Mouse (Mus musculus): ENCODE results near the gene Shb. TPM values are rescaled to one million over a fixed set of nuclear protein-coding genes. Genes with fewer than 3 reads are reported as not detected.

Shb gene
- polyA plus RNA-seq, 1 experiment from 2014 or later, result 13.6 TPM

GRCm38 (mm10) chr4:45489141-45490035, 42.9 kb downstream of the Shb start:
- H3K27me3 ChIP-seq, result peaks cover 20% of the 10 kb centered on the region; the same call in 1 of the 2 replicates
- H3K9me3 ChIP-seq, result no peaks in the 10 kb centered on the region
- peaks cover 70% of the 10 kb centered on the region for H3K4me1 ChIP-seq
- peak; percentile 14; the same call in 1 of the 2 replicates for ATAC-seq (ENCODE audit: low FRiP score)
- 26% methylated on average over 18 of the region's 18 CpGs for WGBS
- H3K36me3 ChIP-seq (replicated peaks), result 0 out of 2 replicates have a peak, but pooled peaks cover 6% of the 10 kb centered on the region
- peak overlapping the region; percentile 27 for H3K4me2 ChIP-seq
- H3K4me3 ChIP-seq (replicated peaks), result no peak overlapping the region
- H3K9ac ChIP-seq, result no peak overlapping the region
- peak overlapping the region; percentile 86 for H3K27ac ChIP-seq

GRCm38 (mm10) chr4:45487681-45488081, 44.6 kb downstream of the Shb start:
- peaks cover 12% of the 10 kb centered on the region; the same call in 1 of the 2 replicates for H3K27me3 ChIP-seq
- no peak overlapping the region for H3K9ac ChIP-seq
- ATAC-seq (ENCODE audit: low FRiP score), result no peak
- H3K27ac ChIP-seq, result no peak overlapping the region
- no peaks in the 10 kb centered on the region for H3K9me3 ChIP-seq
- H3K4me1 ChIP-seq, result peaks cover 67% of the 10 kb centered on the region
- WGBS, result 43% methylated on average over 6 of the region's 6 CpGs
- H3K4me2 ChIP-seq, result no peak overlapping the region
- 0 out of 2 replicates have a peak, but pooled peaks cover 6% of the 10 kb centered on the region for H3K36me3 ChIP-seq (replicated peaks)
- H3K4me3 ChIP-seq (replicated peaks), result no peak overlapping the region

GRCm38 (mm10) chr4:45485024-45485423, 47.2 kb downstream of the Shb start:
- no peak overlapping the region for H3K4me3 ChIP-seq (replicated peaks)
- peaks cover 41% of the 10 kb centered on the region for H3K4me1 ChIP-seq
- no peaks in the 10 kb centered on the region for H3K9me3 ChIP-seq
- WGBS, result 77% methylated on average over 5 of the region's 5 CpGs
- H3K27me3 ChIP-seq, result no peaks in the 10 kb centered on the region; the same call in 1 of the 2 replicates
- H3K4me2 ChIP-seq, result no peak overlapping the region
- 0 out of 2 replicates have a peak, but pooled peaks cover 6% of the 10 kb centered on the region for H3K36me3 ChIP-seq (replicated peaks)
- no peak overlapping the region for H3K27ac ChIP-seq
- no peak overlapping the region for H3K9ac ChIP-seq
- ATAC-seq (ENCODE audit: low FRiP score), result no peak

- Histone ChIP-seq H3K27ac (no peak overlapping the region), H3K36me3 (replicated peaks) (0 out of 2 replicates have a peak, but pooled peaks cover 6% of the 10 kb centered on the region), H3K4me3 (replicated peaks) (no peak overlapping the region), H3K9me3 (no peaks in the 10 kb centered on the region), H3K4me1 (peaks cover 38% of the 10 kb centered on the region), H3K9ac (peak overlapping the region; percentile 36; the same call in 1 of the 2 replicates), H3K4me2 (no peak overlapping the region), H3K27me3 (no peaks in the 10 kb centered on the region)
- ATAC-seq (ENCODE audit: low FRiP score), result no peak
- 55% methylated on average over 8 of the region's 8 CpGs for WGBS
Measured at GRCm38 (mm10) chr4:45483271-45484245, 48.7 kb downstream of the Shb start.

GRCm38 (mm10) chr4:45482271-45482670, 50.0 kb downstream of the Shb start:
- Histone ChIP-seq H3K9ac (no peak overlapping the region), H3K4me1 (peaks cover 44% of the 10 kb centered on the region), H3K27me3 (no peaks in the 10 kb centered on the region), H3K27ac (no peak overlapping the region), H3K9me3 (no peaks in the 10 kb centered on the region), H3K4me3 (replicated peaks) (no peak overlapping the region), H3K36me3 (replicated peaks) (0 out of 2 replicates have a peak, but pooled peaks cover under 1% of the 10 kb centered on the region), H3K4me2 (no peak overlapping the region)
- 92% methylated on average over 13 of the region's 13 CpGs for WGBS
- ATAC-seq (ENCODE audit: low FRiP score), result no peak

GRCm38 (mm10) chr4:45481431-45481830, 50.8 kb downstream of the Shb start:
- no peaks in the 10 kb centered on the region for H3K27me3 ChIP-seq
- no peak for ATAC-seq (ENCODE audit: low FRiP score)
- H3K4me1 ChIP-seq, result peaks cover 51% of the 10 kb centered on the region
- H3K36me3 ChIP-seq (replicated peaks), result no peaks in the 10 kb centered on the region
- no peak overlapping the region for H3K4me3 ChIP-seq (replicated peaks)
- H3K9me3 ChIP-seq, result no peaks in the 10 kb centered on the region
- H3K9ac ChIP-seq, result no peak overlapping the region
- H3K27ac ChIP-seq, result no peak overlapping the region
- 89% methylated on average over 5 of the region's 5 CpGs for WGBS
- no peak overlapping the region for H3K4me2 ChIP-seq

- WGBS, result 70% methylated on average over 3 of the region's 3 CpGs
- Histone ChIP-seq H3K27me3 (no peaks in the 10 kb centered on the region), H3K4me3 (replicated peaks) (no peak overlapping the region), H3K4me2 (no peak overlapping the region), H3K9me3 (no peaks in the 10 kb centered on the region), H3K4me1 (peaks cover 60% of the 10 kb centered on the region), H3K27ac (no peak overlapping the region), H3K9ac (no peak overlapping the region), H3K36me3 (replicated peaks) (no peaks in the 10 kb centered on the region)
- no peak for ATAC-seq (ENCODE audit: low FRiP score)
Measured at GRCm38 (mm10) chr4:45480595-45480994, 51.7 kb downstream of the Shb start.

GRCm38 (mm10) chr4:45479433-45479832, 52.8 kb downstream of the Shb start:
- no peak overlapping the region for H3K4me2 ChIP-seq
- 79% methylated on average over 10 of the region's 10 CpGs for whole genome bisulfite sequencing
- peaks cover 59% of the 10 kb centered on the region for H3K4me1 ChIP-seq
- no peak overlapping the region for H3K9ac ChIP-seq
- H3K27me3 ChIP-seq, result no peaks in the 10 kb centered on the region
- no peak for ATAC-seq (ENCODE audit: low FRiP score)
- H3K4me3 ChIP-seq (replicated peaks), result no peak overlapping the region
- H3K27ac ChIP-seq, result no peak overlapping the region
- H3K36me3 ChIP-seq (replicated peaks), result no peaks in the 10 kb centered on the region
- no peaks in the 10 kb centered on the region for H3K9me3 ChIP-seq

GRCm38 (mm10) chr4:45478178-45478577, 54.1 kb downstream of the Shb start:
- H3K27ac ChIP-seq, result peak overlapping the region; percentile 48
- no peak overlapping the region; the same call in 1 of the 2 replicates for H3K4me2 ChIP-seq
- H3K9me3 ChIP-seq, result no peaks in the 10 kb centered on the region
- H3K4me3 ChIP-seq (replicated peaks), result no peak overlapping the region
- WGBS, result 22% methylated on average over 7 of the region's 7 CpGs
- no peaks in the 10 kb centered on the region for H3K36me3 ChIP-seq (replicated peaks)
- H3K27me3 ChIP-seq, result no peaks in the 10 kb centered on the region
- no peak overlapping the region for H3K9ac ChIP-seq
- ATAC-seq (ENCODE audit: low FRiP score), result peak; percentile 68
- peaks cover 61% of the 10 kb centered on the region for H3K4me1 ChIP-seq

GRCm38 (mm10) chr4:45477047-45477446, 55.2 kb downstream of the Shb start:
- Histone ChIP-seq H3K27ac (no peak overlapping the region), H3K36me3 (replicated peaks) (no peaks in the 10 kb centered on the region), H3K4me1 (peaks cover 69% of the 10 kb centered on the region), H3K4me3 (replicated peaks) (no peak overlapping the region), H3K4me2 (no peak overlapping the region), H3K9me3 (no peaks in the 10 kb centered on the region), H3K9ac (no peak overlapping the region), H3K27me3 (no peaks in the 10 kb centered on the region)
- WGBS, result 90% methylated on average over 3 of the region's 3 CpGs
- no peak for ATAC-seq (ENCODE audit: low FRiP score)

GRCm38 (mm10) chr4:45474832-45475231, 57.4 kb downstream of the Shb start:
- ATAC-seq (ENCODE audit: low FRiP score), result no peak
- Histone ChIP-seq H3K27ac (0 out of 2 replicates have a peak overlapping the region, but pooled peaks have one; percentile 13), H3K4me2 (no peak overlapping the region), H3K9ac (no peak overlapping the region), H3K4me1 (peaks cover 73% of the 10 kb centered on the region), H3K27me3 (no peaks in the 10 kb centered on the region), H3K36me3 (replicated peaks) (no peaks in the 10 kb centered on the region; the same call in 1 of the 2 replicates), H3K9me3 (no peaks in the 10 kb centered on the region), H3K4me3 (replicated peaks) (no peak overlapping the region)
- WGBS, result 88% methylated on average over 5 of the region's 5 CpGs

GRCm38 (mm10) chr4:45474131-45474530, 58.1 kb downstream of the Shb start:
- Histone ChIP-seq H3K4me2 (no peak overlapping the region), H3K4me3 (replicated peaks) (no peak overlapping the region), H3K27me3 (no peaks in the 10 kb centered on the region), H3K4me1 (peaks cover 71% of the 10 kb centered on the region), H3K36me3 (replicated peaks) (no peaks in the 10 kb centered on the region; the same call in 1 of the 2 replicates), H3K27ac (peak overlapping the region; percentile 70; the same call in 1 of the 2 replicates), H3K9ac (no peak overlapping the region), H3K9me3 (no peaks in the 10 kb centered on the region)
- WGBS, result 94% methylated on average over 4 of the region's 4 CpGs
- ATAC-seq (ENCODE audit: low FRiP score), result no peak
